Mouse (Mus musculus) right cerebral cortex, postnatal 4 days (tissue): ENCODE data around the gene Efna5.
A peak's percentile ranks its signal among the peaks of the same experiment; 100 is the strongest.

Source experiments
- DNase-seq: peaks from one replicate; pipeline ENCODE4 v3.0.0-alpha.2; 2022

Gene Efna5

DNA sequence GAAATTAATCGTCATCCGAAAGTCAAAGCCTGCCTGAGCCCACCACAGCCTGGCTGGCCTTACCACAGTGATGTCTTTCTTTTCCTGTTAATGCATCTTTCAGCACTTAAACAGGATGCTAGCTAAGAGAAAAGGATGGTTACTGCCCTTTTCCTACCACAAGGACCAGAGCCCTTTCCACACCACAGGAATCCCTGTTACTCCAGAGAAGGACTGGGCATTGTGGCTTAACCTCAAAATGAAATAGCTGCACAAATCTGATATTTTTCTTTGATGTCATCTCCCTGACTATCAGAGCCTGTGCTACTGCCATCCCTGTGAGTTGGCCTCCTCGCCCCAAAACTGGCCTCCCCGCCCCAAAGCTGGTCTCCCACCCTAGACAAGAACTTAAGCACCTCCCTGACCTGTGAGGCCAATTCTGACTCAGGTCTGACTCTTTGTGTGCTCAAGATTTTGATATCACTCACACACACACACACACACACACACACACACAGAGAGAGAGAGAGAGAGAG lies 189.9 kb downstream of the Efna5 start:
- DNase-seq: no peak

DNA sequence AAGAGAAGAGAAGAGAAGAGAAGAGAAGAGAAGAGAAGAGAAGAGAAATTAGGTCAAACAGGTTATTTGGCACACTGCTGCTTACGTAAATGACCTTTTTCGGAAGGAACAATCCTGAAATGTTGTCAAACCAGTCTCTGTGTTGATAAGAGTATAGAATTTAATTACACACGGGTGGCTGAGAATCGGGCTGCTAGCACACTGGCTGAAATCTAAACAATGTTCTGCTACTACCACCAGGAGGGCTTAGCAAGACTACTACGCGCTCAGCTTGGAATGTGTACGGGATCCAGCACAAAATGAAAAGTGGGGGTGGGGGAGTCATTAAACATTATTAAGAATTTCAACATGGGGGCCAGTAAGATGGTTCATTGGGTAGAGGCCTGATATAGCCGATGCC lies 190.9 kb downstream of the Efna5 start:
- DNase-seq: no peak

DNA sequence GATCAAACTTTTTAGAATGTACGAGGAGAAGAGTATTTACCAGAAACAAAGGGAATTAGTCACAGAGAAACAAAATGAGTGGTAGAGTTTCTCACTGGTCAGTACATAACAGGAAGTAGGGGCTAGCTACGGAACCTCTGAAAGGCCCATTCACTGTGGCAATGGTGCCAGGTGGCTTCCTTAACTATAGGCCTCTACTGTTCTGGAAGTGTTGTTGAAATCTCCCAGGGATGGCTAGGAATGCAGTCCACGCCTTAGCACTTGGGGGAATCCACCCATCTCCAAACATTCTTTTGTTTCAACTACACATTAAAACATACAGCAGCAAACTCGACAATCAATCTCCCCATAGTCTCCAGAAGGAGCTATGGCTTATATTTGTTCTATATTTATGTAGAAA lies 191.5 kb downstream of the Efna5 start:
- no peak for DNase-seq

DNA sequence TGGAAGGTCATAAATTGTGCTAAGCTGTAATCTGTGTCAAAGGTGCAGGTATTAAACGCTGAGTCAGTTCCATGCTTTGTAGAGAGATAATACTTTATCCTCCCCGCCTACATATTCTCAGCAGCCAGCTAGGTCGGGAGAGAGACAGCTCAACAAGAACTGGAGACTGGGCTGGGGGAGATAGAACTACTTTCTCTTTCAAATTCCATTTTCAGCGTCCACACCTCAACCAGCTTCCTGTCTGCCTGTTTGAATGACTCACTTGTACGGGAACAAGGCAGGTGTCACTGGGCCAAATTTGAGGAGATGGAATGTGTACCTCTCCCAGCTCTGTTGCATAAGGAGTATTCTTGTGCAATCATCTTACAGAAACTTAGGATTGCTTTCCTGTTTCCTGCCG lies 193.7 kb downstream of the Efna5 start:
- no peak for DNase-seq

DNA sequence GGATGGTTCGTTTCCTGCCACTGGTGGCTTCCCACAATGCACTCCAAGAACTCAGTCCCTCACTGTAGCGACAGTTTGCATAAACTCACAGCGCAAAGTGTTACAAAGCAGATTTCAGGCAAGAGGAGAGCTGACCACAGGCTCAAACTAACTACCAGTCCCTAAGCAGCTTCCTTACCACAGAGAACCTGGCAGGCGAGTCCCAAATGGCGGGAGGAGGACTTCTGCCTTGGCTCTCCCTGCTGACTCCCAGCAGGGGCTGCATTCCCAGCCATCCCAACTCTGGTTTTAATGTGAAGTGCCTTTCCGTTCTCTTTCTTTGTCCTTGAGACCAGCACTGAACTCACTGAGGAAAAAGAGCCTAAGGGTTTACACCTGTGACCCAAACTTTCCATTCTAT lies 195.9 kb downstream of the Efna5 start:
- DNase-seq: no peak

DNA sequence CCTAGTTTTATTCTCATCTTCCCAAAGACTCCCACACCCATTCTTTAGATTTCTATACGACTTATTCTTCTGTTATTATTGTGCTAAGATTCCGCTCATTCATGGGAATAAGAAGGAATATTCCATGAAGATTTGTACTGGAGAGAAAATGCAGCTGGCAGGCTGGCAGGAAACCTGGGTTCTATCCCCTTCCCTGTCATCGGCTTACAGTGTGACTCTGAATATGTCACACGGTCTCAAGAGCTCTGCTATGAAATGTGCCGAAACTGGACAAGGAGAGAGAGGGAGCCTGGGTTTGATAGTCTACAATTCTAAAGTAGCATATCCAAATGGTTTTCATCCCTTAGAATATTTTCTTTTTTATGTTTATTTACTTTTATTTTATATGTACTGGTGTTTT lies 198.0 kb downstream of the Efna5 start:
- no peak for DNase-seq

DNA sequence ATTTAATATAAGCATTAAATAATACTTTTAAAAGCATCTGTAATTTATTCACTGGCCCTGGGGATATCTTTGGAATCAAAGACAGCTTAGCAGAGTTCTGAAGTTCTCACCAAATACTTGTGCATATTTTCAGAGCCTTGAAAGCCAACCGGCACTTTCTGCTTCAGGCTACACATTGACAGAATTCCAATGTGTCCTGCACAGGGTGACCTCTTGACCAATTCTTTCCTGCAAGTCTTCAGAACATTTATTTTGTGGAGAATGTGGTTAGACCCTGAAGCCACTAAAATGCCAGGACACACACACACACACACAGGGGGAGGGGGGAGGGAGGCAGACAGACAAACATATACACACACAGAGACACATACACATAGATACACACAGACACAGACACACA lies 199.4 kb downstream of the Efna5 start:
- DNase-seq: no peak

DNA sequence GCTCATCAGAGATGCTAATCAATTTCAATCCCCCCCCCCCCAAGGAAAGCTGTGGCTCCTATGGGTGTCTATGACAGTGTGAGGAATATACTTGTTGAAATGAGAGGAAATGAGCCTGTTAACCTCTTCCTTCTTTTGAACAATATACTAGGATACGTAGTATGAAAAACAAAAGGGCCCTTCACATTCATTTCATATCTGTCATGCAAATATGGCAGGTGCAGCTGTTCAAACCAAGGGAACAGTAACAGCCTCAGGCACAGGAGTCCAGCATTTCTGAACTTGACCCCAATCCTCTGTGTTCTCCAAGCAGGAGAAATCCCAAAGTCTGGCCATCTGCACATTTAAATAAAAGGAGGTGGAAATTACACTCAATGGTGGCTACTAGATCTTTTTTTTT lies 200.4 kb downstream of the Efna5 start:
- no peak for DNase-seq

DNA sequence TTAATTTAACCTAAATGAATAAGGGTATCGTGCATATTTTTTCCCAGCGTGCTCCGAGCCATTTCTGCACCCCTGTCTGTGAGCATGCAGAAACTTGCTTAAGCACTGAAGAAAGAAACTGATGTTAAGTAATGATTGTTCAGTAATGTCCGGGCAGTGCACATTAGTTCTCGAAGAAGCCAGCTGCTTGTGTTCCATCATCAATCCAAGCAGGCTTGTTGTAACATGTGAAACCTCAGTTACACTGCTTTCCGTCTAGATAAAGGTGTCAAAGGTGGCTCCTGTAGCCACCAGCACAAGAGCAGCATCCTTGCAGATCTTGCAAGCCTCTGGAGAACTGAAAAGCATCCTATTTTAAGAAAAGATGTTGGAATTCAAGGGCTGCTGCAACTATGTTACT lies 204.3 kb downstream of the Efna5 start:
- no peak for DNase-seq

DNA sequence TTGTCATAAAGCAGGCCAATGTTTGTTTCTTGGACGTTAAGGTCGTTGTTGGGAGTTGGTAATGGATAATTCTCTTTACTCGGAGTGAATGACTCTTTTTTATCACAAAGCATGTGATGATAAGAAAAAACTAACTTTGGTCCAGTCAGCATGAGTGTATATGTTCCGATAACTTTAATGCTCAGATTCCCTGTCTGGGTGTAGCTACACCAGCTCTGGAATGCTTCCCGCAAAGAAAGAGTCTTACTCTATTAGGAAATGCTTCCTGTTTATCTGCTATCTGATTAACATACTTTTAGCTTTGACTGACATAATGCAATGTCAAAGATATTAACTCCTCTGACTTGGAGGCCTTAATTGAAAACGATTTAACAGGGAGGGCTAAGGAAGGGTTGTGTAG lies 204.7 kb downstream of the Efna5 start:
- no peak for DNase-seq

DNA sequence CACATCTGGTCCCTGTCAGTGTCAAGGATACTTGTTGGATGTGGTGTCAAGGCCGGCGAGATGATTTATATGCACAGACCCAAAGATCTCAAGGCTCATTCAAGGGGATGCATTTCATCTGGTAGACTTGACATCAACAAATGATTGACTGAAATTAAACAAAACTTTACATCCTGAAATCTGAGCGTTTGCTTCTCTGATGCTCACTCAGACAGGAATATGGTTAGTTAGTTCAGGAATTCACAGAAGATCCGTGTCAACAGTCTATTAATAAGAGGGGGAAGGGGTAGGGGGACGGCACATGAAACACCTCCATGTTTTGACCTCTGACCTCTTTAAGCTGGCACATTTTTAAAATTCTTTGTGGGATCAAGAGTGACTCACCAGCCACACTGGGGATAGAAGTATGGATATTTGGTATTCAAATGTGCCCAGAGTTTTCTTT lies 205.3 kb downstream of the Efna5 start:
- no peak for DNase-seq

DNA sequence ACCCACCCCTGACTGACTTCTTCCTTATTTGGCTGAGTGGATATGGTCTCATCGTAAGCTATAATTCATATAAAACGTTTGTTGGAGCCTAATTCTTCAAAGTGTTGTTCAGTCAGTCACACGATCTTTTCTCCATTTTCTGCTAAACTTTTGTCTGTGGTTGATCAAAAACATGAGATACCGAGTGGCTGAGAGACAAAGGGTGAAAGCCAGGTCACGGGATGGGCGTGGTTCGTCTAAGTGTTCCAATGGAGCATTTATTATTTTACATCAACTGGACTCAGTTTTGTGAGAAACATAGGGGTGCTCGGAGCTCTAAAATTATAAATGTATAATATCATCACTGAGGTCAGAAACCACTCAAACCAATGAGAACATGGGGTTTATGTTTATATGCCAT lies 209.0 kb downstream of the Efna5 start:
- DNase-seq: no peak

DNA sequence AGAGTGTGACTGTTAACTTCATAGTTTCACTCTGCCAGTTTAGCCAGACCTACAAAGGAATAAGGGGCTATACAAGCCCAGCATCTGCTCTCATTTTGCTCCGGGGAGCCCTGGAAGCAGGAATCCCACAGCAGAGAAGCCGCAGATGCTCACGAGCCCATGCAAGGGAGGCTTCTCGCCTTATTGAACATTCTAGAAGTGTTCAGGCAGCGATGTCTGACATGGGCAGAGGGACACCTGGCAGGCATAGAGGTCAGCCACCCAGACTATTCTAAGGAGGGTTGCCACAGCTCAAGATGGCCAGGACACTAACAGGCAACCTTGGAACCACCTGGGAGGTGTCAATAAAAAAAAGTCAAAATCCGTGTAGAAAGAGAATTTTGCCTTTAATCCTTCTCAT lies 214.4 kb downstream of the Efna5 start:
- DNase-seq: no peak

DNA sequence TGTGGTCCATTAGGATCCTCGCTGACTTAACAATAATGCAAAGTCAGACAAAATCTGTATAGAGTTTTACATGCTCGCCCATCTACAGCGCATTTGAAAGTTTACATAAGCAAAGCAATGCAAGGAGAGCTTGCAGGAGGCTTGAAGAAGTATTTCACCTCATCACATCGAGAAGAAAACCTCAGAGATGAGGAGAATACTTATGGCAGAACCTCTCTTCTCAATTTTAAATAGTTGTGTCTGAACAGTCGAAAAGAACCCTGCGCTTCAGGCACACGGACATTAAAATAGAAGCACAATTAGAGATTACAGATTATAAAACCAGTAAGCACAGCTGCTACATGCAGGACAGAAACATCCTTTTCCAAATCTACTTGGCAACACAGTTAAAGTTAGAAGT lies 215.3 kb downstream of the Efna5 start:
- no peak for DNase-seq

DNA sequence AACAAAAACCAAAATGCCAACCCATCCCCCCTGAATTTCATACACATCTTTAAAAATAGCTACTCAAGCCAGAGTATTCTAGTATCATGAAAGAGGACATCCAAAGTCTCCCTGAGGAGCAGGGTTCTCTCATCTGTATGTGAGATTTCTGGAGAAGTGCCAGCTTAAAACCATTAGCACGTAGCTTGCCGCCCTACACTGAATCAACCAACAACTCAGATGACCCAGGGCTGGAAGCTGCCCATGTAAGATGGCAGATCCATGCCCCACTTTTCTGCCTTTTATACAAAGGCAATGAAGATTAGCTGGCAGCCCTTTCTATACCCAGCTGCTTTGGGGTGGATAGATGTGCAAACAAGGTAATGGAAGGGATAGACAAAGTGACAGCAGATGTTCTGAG lies 216.4 kb downstream of the Efna5 start:
- DNase-seq: no peak

DNA sequence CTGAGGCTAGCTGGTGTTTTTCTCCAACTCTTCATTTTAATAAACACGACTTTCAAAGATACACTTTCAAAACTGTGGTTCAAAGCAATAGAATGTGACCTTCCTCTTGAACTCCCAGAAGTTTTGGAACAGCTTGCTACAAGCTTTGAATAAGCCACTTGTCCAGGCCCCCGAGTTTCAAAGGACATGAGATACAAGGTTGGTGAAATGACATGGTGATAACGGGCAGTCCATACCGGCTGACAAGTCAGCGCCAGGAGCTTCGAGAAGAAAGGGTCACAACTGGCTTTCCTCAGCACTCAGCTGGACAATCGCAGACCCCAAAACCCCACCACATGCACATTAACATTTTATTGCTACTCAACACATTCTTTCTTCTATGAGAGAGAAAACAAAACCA lies 219.3 kb downstream of the Efna5 start:
- no peak for DNase-seq

DNA sequence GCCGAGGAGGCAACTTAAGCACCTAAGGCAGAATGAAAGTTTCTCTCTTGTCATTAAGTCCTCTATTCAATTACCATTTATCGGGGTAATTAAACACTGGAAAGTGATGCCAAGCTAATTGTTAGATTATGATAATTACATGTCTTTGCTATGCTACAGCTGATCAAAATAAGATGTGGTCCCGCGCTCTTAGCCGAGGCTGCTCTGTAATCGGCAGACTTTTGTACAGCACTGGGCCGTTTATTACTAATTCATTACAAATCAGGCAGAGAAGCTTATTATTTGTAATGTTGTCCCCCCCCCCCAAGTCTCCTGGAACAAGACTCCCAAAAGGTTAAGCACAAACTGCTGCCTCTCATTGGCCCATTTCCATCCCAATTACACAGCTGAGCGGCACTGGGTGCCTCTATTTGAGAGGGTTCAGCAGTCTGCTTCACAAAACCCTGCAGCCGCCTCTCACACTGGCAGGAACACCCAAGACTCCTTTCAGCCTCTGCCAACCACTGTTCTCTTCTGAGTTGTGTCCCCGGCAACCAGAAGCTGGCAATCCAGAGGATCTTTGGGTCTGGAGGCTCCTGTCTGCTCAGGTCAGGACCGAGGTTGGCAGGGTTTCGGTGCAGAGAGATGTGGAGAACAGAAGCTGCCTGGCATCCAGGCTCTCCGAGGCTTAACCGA lies 221.5 kb downstream of the Efna5 start:
- peak; percentile 39 for DNase-seq

DNA sequence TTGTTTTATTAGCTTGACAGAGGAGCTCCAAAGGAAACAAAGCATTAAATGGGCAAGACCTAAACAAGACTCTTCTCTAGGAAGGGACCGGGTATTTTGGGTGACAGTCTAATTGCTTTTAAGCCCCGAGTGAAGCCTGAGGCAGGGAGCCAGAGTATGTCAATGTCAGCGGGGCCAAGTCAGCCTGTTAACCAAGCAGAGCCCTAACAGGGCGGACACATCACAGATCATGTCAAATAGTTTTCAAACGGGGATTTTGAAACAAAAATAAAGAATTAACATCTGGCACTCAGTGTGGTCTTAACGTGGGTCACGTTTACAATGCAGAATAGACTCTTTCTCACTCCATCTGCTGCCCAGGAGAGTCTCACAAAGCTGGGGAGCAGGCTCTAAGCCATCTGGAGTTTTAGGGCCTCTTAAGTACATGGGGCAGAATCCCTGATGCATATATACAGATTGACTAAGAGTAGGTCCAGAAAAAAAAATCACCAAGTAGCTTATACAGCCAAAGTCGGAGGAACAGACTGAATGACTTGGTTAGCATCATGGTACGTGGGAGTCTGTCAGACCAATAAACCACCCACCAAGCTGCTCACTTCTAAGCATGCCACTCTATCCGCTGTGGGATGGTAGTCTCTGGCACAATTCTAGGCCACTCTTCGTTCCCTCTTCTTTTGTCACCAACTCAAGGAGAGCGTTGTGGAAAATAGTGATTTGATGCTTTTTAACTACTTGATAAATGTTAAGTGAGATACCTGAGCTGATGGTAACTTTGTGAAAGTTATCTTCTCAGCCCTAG lies 223.1 kb downstream of the Efna5 start:
- no peak for DNase-seq

DNA sequence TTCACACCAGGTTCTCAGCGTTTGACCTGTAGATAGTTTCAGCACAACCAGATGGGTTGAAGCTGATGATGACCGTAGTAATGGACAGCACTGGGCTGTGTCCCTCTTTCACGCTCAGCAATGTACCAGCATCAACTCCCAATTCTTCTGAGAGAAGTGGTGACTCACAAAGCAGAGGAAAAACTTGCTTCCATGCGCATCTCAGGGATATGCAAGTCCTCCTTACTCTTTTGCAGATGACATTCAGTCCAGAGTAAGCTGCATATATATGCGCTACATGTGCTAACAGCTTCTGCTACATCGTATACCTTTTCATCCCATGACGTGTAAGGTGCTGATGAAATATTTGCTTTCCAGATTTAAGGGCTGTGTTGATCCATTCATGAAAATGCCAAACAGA lies 224.1 kb downstream of the Efna5 start:
- no peak for DNase-seq

DNA sequence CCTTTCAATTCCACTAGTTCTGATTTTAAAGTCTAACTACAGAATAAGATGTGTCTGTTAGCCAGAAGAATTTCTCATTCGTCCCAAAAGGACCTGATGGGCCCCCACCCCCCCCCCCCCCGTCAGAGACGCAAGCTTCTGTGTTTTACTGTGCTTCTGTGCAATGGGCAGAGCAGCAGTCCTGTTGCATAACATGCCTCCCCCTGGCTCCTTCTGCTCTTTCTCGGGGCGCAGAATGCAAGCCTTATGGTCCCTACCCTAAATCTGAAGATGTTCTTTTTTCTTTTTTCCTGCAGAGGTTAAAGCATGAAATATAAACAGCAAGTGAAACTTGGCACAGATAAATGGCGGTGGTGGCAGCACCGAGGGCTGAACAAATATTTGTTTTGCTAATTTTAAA lies 224.5 kb downstream of the Efna5 start:
- DNase-seq: no peak

DNA sequence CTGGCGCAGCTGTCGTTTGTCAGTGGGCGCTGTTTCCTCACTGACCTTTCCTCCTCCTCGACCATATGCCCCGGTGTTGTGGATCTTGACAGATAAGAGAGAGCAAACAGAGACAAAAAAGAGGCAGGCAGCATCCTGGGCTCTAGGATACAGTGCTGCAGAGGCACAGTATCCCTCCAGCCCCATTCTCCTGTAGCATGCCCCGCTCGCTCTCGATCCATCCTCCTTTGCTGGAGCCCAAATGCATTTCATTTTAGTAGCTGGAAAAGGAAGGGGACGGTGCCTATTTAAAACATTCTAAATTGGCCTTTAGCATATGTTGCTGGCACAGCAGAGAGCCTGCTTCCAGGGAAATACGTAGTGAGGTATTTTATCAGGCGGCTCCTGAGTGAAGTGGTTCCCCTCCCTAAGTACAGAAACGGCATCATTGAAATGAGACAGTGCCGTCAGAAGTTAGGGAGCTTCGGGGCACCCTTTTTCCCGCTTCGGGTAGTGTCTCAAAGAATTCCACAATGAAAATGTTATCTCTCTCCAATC lies 225.2 kb downstream of the Efna5 start:
- DNase-seq: no peak

DNA sequence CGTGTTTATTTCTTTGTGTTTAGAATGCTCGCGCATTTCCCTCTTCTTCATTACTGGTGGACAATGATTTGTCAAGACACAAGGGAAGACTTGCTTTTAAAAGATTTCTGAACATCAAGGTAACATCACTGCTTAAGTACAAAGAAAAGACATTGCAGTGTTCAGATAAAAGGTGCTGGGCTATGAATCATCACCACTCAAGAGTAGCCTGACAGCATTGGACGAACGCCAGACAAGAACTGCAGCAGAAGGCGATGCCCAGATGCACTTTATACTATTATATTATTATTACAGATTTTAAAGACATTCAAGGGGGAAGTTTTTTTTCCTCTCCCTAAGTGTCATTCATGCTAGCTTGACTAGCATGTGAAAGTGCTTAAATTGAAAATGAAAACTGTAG lies 228.7 kb downstream of the Efna5 start:
- no peak for DNase-seq

DNA sequence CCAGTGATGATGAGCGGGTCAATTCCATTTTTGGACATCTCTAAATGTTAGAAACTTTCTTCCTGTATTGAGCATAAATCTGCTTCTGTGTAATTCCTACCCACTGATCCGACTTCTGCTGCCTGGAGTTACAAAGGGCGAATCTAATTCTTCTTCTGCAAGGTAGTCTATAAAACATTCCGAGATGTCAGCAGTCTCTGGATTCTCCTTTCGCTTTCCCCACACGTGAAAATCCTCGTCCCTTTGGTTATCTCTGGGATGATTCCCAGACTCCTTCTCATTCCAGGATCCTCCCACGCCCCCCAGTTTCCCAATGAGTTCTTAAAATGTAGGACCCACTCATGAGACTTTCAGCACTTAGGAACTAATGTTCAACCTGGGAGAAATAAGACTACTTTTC lies 229.4 kb downstream of the Efna5 start:
- DNase-seq: no peak

DNA sequence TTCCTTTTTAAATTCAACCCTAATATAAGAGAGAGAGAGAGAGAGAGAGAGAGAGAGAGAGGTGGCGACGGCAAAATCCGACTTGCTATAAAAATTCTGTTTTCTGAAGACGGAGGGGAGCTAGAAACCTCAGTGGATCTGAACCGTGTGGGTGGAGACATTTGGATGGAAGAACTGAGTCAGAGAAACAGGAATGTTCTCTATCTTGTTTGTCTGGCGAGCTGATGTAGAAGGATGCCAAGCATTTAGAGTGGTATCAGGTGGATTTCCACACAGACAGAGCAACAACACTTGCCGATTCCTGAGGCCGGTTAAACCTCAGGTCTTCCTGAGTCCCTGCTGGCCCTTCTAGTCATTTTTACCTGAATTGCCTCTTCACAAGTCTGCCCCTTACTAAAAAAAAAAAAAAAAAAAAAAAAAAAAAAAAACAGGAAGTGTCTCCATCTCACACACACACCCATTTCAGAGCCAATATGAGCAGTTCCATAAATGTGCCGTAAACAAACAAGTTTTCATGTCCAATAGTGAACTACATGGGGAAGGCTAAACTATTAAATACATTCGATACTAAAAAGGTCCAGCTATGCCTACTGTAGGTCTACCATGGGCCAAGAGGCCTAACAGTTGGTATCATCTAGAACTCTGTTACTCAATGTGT lies 231.7 kb downstream of the Efna5 start:
- DNase-seq: no peak
